Mouse (Mus musculus) NIH3T3 (cell line): ENCODE results near the gene Btbd3.

Source experiments
- DNase-seq: peaks from one replicate; pipeline ENCODE4 v3.0.0-alpha.2; 2012; ENCODE audit warnings: low read depth

Btbd3 gene

GRCm38 (mm10) chr2:138256411-138256810 is at the start of gene Btbd3:
Gene Btbd3, plus strand, starts transcription at chr2:138256565.
- peak; percentile 97 for DNase-seq

GRCm38 (mm10) chr2:138215561-138215960 is 40.8 kb upstream of the Btbd3 start:
- peak; percentile 5 for DNase-seq

- DNase-seq: no peak
Measured at GRCm38 (mm10) chr2:138220269-138220668, 36.1 kb upstream of the Btbd3 start.

DNA sequence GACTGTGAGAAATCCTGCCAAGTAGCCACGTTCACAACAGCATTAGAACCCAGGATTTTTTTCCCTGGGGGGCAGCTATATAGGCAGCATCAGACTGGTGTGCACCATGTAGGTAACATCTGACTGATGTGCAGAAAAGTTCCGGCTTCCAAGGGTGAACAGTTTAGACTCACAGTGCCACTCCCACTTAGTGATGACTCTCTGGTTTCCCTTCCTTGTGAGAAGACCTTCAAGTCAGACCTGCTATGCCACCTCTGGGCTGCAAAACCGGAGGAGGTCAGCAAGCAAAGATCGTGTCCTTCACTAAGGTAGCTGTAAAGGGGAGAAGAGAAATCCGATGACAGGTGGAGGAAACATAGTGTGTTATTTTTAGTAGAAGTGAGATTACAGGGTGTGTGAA is 24.1 kb upstream of the Btbd3 start:
- no peak for DNase-seq

DNA sequence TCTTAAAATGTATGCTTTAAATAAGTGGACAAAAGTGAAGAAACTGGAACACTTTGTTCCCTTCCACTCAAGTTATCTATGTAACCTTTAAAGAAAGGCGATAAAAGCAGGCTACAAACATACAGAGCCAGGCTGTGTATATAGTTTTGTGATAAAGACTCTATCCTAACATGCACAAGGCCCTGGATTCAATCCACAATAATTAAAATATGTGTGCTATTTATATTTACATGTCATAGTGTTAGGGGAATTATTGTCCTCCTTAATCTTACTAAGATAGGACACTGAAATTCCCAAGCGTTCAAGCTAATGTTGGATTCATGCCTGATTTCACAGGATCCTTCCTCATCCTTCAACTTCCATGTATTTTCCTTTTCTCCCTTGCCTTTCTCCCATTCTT is 20.2 kb upstream of the Btbd3 start:
- no peak for DNase-seq

GRCm38 (mm10) chr2:138242452-138242851 is 13.9 kb upstream of the Btbd3 start:
- DNase-seq: peak; percentile 9

DNA sequence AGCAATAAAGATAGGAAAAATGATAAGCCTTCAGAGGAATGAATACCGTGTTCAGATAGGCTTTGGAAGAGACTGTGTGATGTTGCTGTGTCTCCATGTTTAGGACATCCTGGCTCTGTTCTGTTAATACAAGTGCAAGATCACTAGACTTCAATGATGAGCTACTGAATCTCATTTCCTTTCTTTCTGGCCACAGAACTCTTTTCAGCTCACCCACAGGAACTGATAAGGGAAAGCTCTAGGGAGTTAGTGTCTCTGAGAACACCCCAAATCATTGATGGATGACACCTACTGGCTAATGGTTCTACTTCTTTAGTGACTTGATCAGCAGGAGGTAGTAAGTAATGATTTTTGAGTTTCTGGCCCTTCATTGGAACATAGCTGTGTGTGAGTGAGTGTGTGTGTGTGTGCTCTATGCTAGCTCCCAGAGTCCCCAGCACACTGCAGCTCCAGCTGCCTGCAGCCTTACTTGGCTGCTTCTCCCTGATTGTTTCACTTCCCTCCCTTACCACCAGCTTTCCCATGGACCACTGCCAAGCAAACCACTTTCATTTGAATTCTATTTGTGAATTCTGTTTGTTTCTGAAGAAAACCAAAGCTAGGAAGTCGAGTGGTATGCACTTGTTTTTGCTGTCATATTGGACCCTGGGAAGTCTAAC is 10.6 kb upstream of the Btbd3 start:
- DNase-seq: peak; percentile 62

- DNase-seq: peak; percentile 8
Measured at GRCm38 (mm10) chr2:138247986-138248385, 8.4 kb upstream of the Btbd3 start.

DNA sequence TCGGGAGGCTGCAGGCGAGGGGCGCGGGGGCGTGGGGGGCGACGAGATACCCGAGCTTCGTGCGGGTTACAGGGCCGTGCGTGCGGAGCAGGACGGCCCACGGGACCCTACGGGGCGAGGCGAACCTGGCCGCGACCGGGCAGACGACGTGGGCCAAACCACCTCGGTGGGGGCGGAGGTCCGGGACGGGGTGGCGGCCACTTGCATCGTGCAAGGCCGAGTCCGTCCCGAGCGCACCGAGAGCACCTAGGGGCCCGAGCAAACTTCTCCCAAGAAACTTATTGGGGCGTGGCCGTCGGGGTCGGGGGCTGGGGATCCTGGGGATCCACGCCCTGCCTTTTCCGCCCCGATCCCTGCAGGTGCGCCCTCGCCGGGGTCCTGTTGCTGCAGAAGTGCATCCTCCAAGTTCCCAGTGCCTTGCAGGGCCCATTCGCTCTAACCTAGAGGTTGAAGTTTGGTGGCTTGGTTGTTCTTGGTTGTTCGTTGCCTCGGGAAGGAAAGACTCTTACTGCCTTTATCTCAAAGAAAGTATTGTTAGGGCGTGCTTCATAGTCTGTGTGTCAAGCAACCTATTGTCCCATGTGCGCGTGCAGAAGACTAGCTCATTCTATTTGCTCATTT is 596 bp downstream of the Btbd3 start:
- peak; percentile 44 for DNase-seq

DNA sequence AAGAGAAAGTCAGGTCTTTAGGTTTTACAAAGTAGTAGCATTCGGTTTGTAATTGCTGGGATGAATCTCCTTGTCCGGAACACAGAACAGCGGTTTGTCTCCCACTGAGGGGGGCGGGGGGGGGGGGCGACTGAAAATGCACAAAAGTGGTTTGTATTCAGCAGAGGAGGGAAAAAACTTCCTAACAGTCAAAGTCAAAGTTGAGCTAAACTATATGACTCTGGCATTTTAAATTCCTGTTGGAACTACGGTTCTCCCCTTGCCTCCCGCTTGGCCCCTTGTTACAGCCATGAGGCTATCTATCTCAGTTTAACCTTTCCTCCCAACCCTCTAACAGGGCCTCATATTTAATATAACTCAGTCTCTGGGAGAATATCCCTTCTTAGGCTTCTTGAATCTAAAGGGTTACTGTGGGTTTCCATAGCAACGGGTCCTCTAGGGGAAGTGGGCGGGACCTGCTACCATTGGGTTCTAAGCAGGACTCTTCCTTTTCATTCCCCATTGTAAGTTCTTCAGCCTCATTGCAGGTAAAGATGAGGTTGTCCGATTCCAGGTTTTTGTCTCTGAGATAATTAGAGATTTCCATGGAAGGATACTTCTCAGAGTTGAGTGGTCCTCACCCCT is 1.4 kb downstream of the Btbd3 start:
- DNase-seq: peak; percentile 76

DNA sequence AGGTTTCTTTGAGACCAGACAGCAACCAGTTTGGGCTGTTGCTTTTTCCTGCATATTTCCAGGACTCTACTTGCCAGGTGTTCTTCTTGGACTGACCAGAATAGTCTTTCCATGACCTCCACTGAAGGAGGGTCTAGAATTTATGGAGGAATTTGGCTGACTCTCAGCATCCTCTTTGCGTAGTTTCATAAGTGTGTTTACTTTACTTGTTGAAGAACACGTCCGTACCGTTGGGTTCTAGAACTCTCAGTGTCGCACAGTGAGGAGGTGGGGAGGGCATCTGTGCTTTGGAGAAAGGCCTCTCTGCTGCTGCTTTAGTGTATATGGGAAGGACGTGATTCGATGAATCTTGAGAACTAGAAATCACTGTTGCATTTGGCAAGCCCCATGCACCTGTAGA is 4.8 kb downstream of the Btbd3 start:
- DNase-seq: no peak

DNA sequence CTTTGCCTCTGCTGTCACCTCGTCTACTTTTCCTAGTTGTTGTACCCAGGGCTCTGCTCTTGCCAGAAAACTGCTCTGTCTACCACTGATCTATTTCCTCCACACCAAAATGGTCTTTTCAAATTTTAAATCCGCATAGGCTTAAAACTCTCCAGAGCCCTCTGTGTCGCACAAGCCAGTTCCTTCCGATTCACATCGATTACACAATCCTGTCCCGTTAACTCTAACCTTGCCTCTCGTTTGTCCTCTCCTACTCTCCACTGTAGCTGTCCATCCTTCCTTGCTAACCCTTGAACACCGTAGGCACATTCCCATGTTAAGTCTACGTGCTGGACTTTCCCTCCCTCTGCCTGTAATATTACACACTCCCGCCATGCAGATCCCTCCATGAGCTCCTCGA is 6.5 kb downstream of the Btbd3 start:
- no peak for DNase-seq

DNA sequence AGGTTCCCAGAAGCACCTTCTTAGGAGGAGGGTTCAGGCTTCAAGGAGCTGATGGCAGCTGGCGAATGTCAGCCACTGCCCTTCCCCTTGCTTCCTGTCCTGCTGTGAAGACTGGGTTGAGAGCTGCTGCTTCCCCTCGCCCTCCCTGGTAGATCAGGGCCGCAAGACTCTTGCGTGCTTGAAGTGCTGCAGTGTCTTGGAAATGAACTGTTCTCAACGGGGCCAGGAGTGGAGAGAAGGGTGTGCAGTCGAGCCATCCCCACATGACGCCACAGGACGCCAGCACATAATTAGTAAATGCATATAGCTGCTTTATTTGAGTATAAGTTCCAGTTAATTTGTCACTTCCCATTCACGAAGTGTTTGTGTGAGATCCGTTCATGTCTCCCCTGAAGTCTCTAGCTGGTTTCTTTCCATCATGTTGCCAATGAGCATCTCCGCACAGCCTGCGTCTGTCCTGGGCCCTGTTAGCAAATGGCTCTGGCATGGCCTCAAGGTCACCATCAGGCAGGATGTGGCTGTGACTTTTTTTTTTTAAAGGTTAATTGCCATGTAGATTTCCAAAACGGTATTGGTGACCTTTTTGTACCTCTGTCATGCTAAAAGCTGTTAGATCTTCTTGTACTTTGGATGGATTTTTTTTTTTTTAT is 9.1 kb downstream of the Btbd3 start:
- DNase-seq: no peak

GRCm38 (mm10) chr2:138266679-138267078 is 10.3 kb downstream of the Btbd3 start:
- no peak for DNase-seq

DNA sequence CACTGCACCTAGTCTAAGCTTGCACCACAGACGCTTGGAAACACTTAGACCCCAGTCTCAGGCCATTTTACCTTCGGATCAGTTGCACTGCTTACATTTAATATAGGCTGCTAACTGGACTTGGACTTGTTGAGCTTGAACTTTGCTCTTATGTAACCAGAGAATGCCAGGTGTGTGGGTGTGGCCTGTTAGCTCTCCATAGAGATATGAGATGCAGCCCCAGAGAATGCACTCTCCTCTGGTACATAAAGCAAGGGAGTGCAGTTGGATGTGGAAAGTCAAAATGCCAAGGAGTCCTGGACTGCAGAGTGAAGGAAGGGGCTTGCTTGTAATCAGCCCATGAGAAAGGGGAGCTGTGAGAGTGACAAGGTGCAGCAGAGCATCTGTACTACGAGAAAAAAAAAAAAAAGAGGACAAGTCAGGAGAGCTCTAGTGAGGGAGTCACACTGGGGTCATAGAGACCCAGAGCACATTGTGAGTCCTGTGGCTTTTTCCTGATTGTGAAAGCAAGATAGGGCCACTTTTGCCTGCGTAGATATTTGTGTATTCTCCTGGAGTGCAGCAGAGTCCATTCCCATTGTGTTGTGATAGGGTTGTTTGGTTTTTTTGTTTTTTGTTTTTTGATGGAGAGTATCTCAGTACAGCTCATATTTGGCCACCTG is 11.6 kb downstream of the Btbd3 start:
- no peak for DNase-seq

DNA sequence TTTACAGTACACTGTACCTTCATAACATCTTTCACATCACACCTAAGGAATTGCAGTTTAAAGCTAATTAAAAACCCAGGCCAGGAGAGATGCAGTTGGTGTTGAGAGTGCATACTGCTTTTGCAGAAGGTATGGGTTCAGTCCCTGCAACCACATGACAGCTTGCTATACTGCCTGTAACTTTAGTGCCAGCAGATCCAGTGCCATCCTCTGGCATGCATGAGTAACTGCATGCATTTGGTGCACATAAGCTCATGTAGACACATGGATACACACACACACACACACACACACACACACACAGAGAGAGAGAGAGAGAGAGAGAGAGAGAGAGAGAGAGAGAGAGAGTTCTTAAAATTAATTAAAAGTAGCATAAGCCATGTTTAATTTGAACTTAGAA is 13.0 kb downstream of the Btbd3 start:
- DNase-seq: no peak

GRCm38 (mm10) chr2:138273404-138274073 is 17.2 kb downstream of the Btbd3 start:
- DNase-seq: no peak

DNA sequence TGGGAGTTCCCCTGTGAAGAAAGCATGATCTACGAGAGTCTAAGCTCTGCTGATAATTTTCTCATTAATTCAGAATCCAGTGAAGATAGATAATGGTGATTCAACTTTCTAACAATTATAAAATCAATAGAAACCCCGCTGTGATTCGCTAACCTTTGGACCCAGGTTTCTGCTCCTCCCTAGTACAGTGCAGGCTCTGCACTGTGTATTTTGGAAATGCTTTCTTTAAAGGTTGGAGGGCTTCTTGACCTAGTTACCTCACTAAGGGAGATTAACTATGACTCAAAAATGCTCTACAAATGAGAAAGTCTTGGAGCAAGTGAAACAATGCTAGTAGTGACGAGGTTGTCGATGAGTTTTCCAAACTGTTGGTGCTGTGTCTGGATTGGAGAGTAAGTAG is 17.7 kb downstream of the Btbd3 start:
- DNase-seq: no peak

DNA sequence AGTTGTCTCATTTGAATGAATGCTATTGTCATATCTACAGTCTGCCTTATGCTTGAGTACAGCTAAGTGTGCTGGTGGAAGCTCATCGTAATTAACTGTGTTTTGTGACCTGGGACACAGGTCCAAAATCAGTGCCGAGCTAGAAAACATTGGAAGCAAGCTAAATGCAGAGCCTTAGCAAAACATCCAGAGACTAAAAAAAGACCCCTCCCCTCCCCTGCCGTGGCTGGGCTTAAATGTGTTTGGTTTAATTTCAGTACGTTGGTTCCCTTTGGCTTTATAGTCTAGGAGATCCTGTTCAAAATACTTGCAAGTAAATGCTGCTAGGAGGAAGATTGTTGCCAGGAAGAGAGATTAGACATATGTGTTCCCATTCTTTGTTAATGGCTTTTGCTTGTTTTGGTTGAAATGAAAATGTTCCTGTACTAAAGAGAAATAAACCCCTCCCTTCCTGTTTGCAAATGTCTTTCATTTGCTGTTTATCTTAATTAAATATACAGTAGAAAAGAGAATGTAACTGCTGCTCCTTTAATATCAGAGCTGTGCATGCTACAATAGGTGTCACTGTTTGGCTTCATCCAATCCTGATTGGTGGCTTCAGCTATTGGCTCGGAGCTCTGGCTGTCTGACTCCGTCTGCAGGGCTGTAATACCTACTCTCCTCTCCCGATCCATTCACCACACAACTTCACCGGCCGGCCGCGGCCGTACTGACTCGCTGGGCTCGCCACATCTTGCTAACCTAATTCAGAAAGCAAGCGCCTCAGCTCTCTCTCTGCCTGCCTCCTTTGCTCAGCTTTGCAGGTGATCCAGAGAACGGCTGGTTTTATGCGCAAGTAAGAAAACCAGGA is 21.7 kb downstream of the Btbd3 start:
- no peak for DNase-seq

DNA sequence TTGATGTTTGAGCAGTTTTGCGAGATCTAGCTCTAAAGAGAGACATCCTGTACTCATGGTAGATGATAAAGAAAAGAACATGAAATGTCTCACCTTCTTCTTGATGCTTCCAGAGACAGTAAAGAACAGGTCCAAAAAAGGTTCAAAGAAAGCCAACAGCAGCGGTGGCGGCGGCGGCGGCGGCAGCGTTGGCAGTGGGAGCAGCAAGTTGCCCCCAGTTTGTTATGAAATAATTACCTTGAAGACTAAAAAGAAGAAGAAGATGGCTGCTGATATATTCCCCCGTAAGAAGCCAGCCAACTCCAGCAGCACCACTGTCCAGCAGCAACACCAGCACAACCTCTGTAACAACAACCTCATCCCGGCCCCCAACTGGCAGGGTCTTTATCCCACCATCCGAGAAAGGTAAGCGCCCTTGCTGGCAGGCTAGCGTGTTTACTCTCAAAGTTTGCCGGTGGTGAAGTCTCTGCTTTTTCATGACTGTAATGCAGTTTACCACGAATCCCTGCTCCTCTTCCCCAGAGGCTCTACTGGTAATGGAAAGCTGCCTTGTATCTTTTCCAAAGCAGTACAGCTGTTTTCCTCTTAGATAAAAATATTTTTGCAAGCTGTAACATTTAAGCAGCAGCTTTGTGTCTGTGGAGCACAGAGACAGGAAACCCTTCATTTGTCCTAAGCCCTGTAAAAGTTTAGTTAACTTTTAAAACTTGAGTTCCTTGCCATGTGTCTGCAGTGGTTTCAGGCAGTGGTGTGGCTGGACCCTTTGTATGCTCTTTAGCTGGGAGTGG is 22.7 kb downstream of the Btbd3 start:
- DNase-seq: no peak
